Mouse (Mus musculus) hindbrain, embryonic 10.5 days (tissue): ENCODE measurements at regions not wholly inside any gene's neighbourhood (a gene's known extent, or its start where the extent isn't known, plus 50 kb on each side); places are given as distances from the start of the nearest gene placed in this dataset.

Source experiments
- DNase-seq: peaks from one replicate; pipeline ENCODE4 v3.0.0-alpha.2; 2017; ENCODE audit warnings: low spot score
- H3K27ac ChIP-seq: fragments of 300-500 bp; sonication (generic); 2 replicates; pipeline ENCODE4 v1.5.1; 2016; ENCODE audit warnings: mild to moderate bottlenecking, moderate library complexity
- H3K27me3 ChIP-seq: fragments of 300-500 bp; sonication (generic); 2 replicates; pipeline ENCODE4 v1.6.1; 2016; ENCODE audit warnings: mild to moderate bottlenecking; ENCODE audit not compliant: poor library complexity, insufficient read depth, severe bottlenecking
- H3K36me3 ChIP-seq: fragments of 300-500 bp; sonication (generic); 2 replicates; pipeline ENCODE4 v1.6.1; 2016; ENCODE audit warnings: mild to moderate bottlenecking, moderate library complexity
- H3K4me1 ChIP-seq: fragments of 300-500 bp; sonication (generic); replicated peaks from 2 replicates; pipeline ENCODE4 v1.6.1; 2016; ENCODE audit warnings: mild to moderate bottlenecking
- H3K4me3 ChIP-seq: fragments of 300-500 bp; sonication (generic); 2 replicates; pipeline ENCODE4 v1.5.1; 2016; ENCODE audit warnings: mild to moderate bottlenecking, moderate library complexity
- H3K9me3 ChIP-seq: fragments of 300-500 bp; sonication (generic); 2 replicates; pipeline ENCODE4 v1.6.1; 2016; ENCODE audit warnings: mild to moderate bottlenecking, moderate library complexity
- WGBS: fragments of 180-500 bp; shearing (Covaris S2); methylation state at CpG from one replicate; pipeline ENCODE4 v1.1.7; 2016; 5-methylcytosine and 5-hydroxymethylcytosine counted together

GRCm38 (mm10) chr6:127324984-127325383 lies 121.7 kb upstream of the Parp11 start:
- peak overlapping the region; percentile 57; the same call in 1 of the 2 replicates for H3K27ac ChIP-seq
- no peaks in the 10 kb centered on the region for H3K36me3 ChIP-seq
- no peak for DNase-seq
- peaks cover 34% of the 10 kb centered on the region for H3K4me1 ChIP-seq
- peaks cover 12% of the 10 kb centered on the region; the same call in 1 of the 2 replicates for H3K27me3 ChIP-seq
- WGBS = 54% methylated on average over 5 of the region's 5 CpGs
- H3K4me3 ChIP-seq = no peak overlapping the region
- no peaks in the 10 kb centered on the region for H3K9me3 ChIP-seq

GRCm38 (mm10) chr6:127325596-127326332 lies 120.9 kb upstream of the Parp11 start:
- 89% methylated on average over 7 of the region's 7 CpGs for WGBS
- Histone ChIP-seq H3K27ac (no peak overlapping the region), H3K4me3 (no peak overlapping the region), H3K4me1 (peaks cover 42% of the 10 kb centered on the region), H3K9me3 (no peaks in the 10 kb centered on the region), H3K27me3 (peaks cover 12% of the 10 kb centered on the region), H3K36me3 (no peaks in the 10 kb centered on the region)
- no peak for DNase-seq

GRCm38 (mm10) chr6:127326333-127326729 lies 120.3 kb upstream of the Parp11 start:
- no peak overlapping the region for H3K4me3 ChIP-seq
- no peaks in the 10 kb centered on the region for H3K9me3 ChIP-seq
- no peak for DNase-seq
- peaks cover 14% of the 10 kb centered on the region for H3K27me3 ChIP-seq
- peaks cover 47% of the 10 kb centered on the region for H3K4me1 ChIP-seq
- H3K36me3 ChIP-seq = no peaks in the 10 kb centered on the region
- H3K27ac ChIP-seq = 0 out of 2 replicates have a peak overlapping the region, but pooled peaks have one; percentile 25
- 89% methylated on average over 6 of the region's 6 CpGs for WGBS

GRCm38 (mm10) chr6:127329191-127330014 lies 117.2 kb upstream of the Parp11 start:
- no peaks in the 10 kb centered on the region for H3K9me3 ChIP-seq
- H3K27ac ChIP-seq = peak overlapping the region; percentile 90
- DNase-seq = no peak
- peaks cover 63% of the 10 kb centered on the region for H3K4me1 ChIP-seq
- peaks cover 15% of the 10 kb centered on the region for H3K27me3 ChIP-seq
- H3K36me3 ChIP-seq = no peaks in the 10 kb centered on the region
- H3K4me3 ChIP-seq = peak overlapping the region; percentile 53
- 36% methylated on average over 20 of the region's 20 CpGs for WGBS

GRCm38 (mm10) chr6:127330015-127330705 lies 116.5 kb upstream of the Parp11 start:
- no peaks in the 10 kb centered on the region for H3K9me3 ChIP-seq
- H3K27me3 ChIP-seq = peaks cover 15% of the 10 kb centered on the region
- H3K4me1 ChIP-seq = peaks cover 64% of the 10 kb centered on the region
- under 1% methylated on average over 46 of the region's 46 CpGs for WGBS
- peak overlapping the region; percentile 53 for H3K4me3 ChIP-seq
- peak overlapping the region; percentile 90 for H3K27ac ChIP-seq
- no peaks in the 10 kb centered on the region for H3K36me3 ChIP-seq
- peak; percentile 90 for DNase-seq

- WGBS = 86% methylated on average over 5 of the region's 5 CpGs
- DNase-seq = no peak
- H3K27ac ChIP-seq = peak overlapping the region; percentile 90
These were observed 115.5 kb upstream of the Parp11 start for GRCm38 (mm10) chr6:127331091-127331490.

GRCm38 (mm10) chr6:127334256-127334655 lies 112.4 kb upstream of the Parp11 start:
- DNase-seq = no peak
- Histone ChIP-seq H3K4me1 (peaks cover 84% of the 10 kb centered on the region), H3K36me3 (no peaks in the 10 kb centered on the region), H3K4me3 (no peak overlapping the region), H3K9me3 (no peaks in the 10 kb centered on the region), H3K27ac (peak overlapping the region; percentile 66), H3K27me3 (peaks cover 15% of the 10 kb centered on the region)
- 87% methylated on average over 6 of the region's 6 CpGs for WGBS

More at GRCm38 (mm10) chr6:127331091-127331490, 115.5 kb upstream of the Parp11 start:
- H3K36me3 ChIP-seq = no peaks in the 10 kb centered on the region
- H3K4me3 ChIP-seq = no peak overlapping the region
- peaks cover 71% of the 10 kb centered on the region for H3K4me1 ChIP-seq
- peaks cover 13% of the 10 kb centered on the region for H3K27me3 ChIP-seq
- no peaks in the 10 kb centered on the region for H3K9me3 ChIP-seq

- H3K4me1 ChIP-seq = peaks cover 84% of the 10 kb centered on the region
- peaks cover 21% of the 10 kb centered on the region for H3K27me3 ChIP-seq
- peak; percentile 58 for DNase-seq
- no peaks in the 10 kb centered on the region for H3K36me3 ChIP-seq
- peak overlapping the region; percentile 2; the same call in 1 of the 2 replicates for H3K4me3 ChIP-seq
- 19% methylated on average over 7 of the region's 7 CpGs for WGBS
- peak overlapping the region; percentile 89 for H3K27ac ChIP-seq
- no peaks in the 10 kb centered on the region for H3K9me3 ChIP-seq
These were observed 111.2 kb upstream of the Parp11 start for GRCm38 (mm10) chr6:127335462-127335886.

- Histone ChIP-seq H3K36me3 (no peaks in the 10 kb centered on the region), H3K4me1 (peaks cover 84% of the 10 kb centered on the region), H3K9me3 (no peaks in the 10 kb centered on the region), H3K27me3 (peaks cover 22% of the 10 kb centered on the region), H3K4me3 (peak overlapping the region; percentile 34), H3K27ac (peak overlapping the region; percentile 89)
- DNase-seq = no peak
- WGBS = 11% methylated on average over 12 of the region's 12 CpGs
These were observed 110.5 kb upstream of the Parp11 start for GRCm38 (mm10) chr6:127335996-127336660.

- no peaks in the 10 kb centered on the region for H3K36me3 ChIP-seq
- WGBS = 3% methylated on average over 15 of the region's 15 CpGs
- no peaks in the 10 kb centered on the region for H3K9me3 ChIP-seq
- DNase-seq = peak; percentile 86
- H3K4me1 ChIP-seq = peaks cover 82% of the 10 kb centered on the region
- peaks cover 25% of the 10 kb centered on the region for H3K27me3 ChIP-seq
- peak overlapping the region; percentile 34 for H3K4me3 ChIP-seq
- H3K27ac ChIP-seq = peak overlapping the region; percentile 89
These were observed 109.8 kb upstream of the Parp11 start for GRCm38 (mm10) chr6:127336681-127337397.

- Histone ChIP-seq H3K4me1 (peaks cover 81% of the 10 kb centered on the region), H3K36me3 (no peaks in the 10 kb centered on the region), H3K4me3 (peak overlapping the region; percentile 34), H3K9me3 (no peaks in the 10 kb centered on the region), H3K27ac (peak overlapping the region; percentile 89), H3K27me3 (peaks cover 25% of the 10 kb centered on the region)
- WGBS = 9% methylated on average over 15 of the region's 15 CpGs
- no peak for DNase-seq
These were observed 109.2 kb upstream of the Parp11 start for GRCm38 (mm10) chr6:127337398-127337871.
